Mouse (Mus musculus) layer of hippocampus, adult 18-20 months (tissue): ENCODE data around the gene Coro2a. TPM values are rescaled to one million over a fixed set of nuclear protein-coding genes. Genes with fewer than 3 reads are reported as not detected.
"Not testable (repeated sequence)": the region's sequence is repeated elsewhere in the genome, so short reads cannot be mapped to it uniquely, and the experiment has no call there.

Experiments used
- DNase-seq, 2 experiments: peaks; one replicate each; pipeline ENCODE4 v3.0.0; 2022; ENCODE audit warnings: low spot score in 2 of 2
- total RNA-seq, 2 experiments: library from RNA; stranded (reverse); gene quantifications; 2 replicates each; pipeline ENCODE4 v1.2.3; 2021

Coro2a gene
- total RNA-seq, 2 experiments from 2014 or later = 14.9 to 16.3 TPM

DNA sequence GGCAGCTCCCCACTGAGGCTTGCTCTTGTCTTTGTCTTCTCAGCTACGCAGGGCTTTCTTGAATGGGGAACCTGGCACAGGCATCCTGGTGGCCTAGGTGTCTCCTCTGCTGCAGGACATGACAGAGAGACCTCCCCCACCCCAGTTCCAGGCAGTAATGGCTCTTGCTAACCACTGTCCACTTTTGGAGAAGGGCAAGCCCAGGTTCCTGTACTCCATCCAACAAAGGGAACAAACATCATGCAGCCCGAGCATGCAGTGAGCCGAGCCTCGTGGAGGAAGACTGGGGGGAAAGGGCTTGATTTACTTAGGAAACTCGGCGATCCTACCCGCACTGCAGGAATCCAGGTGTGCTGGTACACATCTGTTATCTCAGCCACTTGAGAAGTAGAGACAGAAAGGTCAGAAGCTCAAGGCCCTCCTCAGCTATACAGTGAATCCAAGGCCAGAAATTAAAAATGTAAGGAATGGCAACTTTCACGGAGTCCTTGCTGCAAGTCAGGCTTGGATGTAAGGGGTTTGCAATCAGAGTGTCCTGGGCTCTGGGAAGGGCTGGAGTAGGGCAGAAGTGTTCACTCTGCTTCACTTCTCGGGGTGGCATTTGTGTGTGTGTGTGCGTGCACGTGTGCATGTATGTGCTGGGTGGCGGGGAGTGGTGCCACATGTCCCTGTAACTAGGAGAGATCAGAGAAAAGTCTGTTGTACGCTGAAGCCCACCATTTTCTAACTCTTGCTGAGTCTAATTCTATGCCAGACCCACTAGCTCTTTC is 16.8 kb downstream of the Coro2a start:
- DNase-seq = no peak

DNA sequence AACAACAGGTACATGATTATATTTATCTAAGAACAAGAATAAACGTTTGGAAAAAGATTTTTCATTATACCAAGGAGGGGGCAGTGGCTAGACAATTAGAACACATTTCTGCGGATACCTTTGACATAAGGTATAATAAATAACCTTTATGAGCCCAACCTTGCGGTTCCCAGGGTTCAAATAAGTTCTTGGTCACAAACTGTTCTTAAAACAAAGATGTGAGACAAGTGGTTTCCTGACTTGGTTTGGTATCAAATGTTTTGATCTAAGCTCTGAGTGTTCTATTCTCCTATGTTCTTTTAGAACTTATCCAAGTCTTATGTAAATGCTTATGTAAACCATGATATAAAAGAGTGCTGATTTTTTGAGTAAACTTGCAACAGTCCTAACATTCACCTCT is 17.5 kb downstream of the Coro2a start:
- not testable (repeated sequence) for DNase-seq

DNA sequence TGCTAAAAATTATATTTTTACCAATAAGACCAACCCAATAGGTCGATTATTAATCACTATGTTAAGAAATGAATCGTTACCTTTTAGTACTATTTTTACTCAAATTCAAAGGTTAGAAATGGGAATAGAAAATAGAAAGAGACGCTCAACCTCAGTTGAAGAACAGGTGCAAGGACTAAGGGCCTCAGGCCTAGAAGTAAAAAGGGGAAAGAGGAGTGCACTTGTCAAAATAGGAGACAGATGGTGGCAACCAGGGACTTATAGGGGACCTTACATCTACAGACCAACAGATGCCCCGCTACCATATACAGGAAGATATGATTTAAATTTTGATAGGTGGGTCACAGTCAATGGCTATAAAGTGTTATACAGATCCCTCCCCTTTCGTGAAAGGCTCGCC is 17.9 kb downstream of the Coro2a start:
- DNase-seq = not testable (repeated sequence)

DNA sequence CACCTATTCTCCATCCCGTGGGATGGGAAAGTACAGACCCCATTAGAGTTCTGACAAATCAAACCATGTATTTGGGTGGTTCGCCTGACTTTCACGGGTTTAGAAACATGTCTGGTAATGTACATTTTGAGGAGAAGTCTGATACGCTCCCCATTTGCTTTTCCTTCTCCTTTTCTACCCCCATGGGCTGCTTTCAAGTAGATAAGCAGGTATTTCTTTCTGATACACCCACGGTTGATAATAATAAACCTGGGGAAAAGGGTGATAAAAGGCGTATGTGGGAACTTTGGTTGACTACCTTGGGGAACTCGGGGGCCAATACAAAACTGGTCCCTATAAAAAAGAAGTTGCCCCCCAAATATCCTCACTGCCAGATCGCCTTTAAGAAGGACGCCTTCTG is 20.0 kb downstream of the Coro2a start:
- DNase-seq = not testable (repeated sequence)

DNA sequence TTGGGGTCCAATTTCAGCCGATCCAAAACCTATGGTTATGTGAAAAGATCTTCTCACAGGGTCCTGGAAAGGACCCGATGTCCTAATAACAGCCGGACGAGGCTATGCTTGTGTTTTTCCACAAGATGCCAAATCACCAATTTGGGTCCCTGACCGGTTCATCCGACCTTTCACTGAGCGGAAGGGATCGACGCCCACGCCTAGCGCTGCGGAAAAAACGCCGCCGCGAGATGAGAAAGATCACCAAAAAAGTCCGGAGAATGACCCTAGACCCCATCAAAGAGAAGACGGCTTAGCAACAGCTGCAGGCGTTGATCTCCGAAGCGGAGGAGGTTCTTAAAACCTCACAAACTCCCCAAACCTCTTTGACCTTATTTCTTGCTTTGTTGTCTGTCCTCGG is 20.4 kb downstream of the Coro2a start:
- DNase-seq = not testable (repeated sequence)

DNA sequence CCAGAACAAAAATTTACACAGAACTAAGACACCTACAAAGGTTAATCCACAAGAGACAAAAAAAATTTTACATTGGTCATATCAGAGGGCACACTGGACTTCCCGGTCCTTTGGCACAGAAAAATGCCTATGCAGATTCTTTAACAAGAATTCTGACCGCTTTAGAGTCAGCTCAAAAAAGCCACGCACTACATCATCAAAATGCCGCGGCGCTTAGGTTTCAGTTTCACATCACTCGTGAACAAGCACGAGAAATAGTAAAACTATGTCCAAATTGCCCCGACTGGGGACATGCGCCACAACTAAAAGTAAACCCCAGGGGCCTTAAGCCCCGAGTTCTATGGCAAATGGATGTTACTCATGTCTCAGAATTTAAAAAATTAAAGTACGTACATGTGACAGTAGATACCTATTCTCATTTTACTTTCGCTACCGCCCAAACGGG is 21.2 kb downstream of the Coro2a start:
- not testable (repeated sequence) for DNase-seq

DNA sequence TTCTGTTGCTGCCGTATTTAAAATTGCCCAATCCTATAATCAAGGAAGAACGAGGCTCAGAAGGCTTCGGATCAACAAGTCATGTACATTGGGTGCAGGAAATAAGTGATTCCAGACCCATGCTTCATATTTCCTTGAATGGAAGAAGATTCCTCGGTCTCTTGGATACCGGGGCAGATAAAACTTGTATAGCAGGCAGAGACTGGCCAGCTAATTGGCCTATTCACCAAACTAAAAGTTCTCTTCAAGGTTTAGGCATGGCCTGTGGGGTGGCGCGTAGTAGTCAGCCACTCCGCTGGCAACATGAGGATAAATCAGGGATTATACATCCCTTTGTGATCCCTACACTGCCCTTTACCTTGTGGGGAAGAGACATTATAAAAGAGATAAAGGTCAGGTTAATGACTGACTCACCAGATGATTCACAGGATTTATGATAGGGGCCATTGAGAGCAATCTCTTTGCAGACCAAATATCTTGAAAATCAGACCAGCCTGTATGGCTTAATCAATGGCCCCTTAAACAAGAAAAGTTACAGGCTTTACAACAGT is 23.1 kb downstream of the Coro2a start:
- DNase-seq = not testable (repeated sequence)

DNA sequence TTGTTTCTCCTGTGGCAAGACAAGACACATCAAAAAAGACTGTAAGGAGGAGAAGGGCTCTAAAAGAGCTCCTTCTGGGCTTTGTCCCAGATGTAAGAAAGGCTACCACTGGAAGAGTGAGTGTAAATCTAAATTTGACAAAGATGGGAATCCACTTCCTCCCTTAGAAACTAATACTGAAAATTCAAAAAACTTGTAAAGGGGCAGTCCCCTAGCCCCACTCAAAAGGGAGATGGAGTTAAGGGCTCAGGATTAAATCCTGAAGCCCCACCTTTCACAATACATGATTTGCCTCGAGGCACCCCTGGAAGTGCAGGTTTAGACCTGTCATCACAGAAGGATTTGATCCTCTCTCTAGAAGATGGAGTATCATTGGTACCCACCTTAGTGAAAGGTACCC is 23.8 kb downstream of the Coro2a start:
- DNase-seq = no peak

DNA sequence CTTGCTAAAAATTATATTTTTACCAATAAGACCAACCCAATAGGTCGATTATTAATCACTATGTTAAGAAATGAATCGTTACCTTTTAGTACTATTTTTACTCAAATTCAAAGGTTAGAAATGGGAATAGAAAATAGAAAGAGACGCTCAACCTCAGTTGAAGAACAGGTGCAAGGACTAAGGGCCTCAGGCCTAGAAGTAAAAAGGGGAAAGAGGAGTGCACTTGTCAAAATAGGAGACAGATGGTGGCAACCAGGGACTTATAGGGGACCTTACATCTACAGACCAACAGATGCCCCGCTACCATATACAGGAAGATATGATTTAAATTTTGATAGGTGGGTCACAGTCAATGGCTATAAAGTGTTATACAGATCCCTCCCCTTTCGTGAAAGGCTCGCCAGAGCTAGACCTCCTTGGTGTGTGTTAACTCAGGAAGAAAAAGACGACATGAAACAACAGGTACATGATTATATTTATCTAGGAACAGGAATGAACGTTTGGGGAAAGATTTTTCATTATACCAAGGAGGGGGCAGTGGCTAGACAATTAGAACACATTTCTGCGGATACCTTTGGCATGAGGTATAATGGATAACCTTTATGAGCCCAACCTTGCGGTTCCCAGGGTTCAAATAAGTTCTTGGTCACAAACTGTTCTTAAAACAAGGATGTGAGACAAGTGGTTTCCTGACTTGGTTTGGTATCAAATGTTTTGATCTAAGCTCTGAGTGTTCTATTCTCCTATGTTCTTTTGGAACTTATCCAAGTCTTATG is 26.3 kb downstream of the Coro2a start:
- DNase-seq = not testable (repeated sequence)

DNA sequence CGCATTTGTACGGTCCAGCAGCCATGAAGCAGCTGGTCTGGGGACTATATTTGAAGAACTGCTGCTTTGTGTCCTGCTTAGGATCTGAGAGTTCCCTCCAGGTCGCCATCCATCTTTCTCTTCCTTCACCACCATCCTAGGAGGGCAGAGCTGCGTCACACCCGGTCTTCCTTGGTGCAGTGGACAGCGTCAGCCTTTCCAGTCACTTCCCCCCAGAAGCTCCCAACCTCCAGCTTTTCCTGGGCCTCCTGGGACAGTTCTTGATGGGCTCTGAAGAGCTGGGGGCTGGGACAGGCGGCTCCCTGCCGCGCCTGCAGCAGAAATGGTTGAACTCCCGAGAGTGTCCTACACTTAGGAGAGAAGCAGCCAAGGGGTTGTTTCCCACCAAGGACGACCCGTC is 27.2 kb downstream of the Coro2a start:
- DNase-seq = no peak

DNA sequence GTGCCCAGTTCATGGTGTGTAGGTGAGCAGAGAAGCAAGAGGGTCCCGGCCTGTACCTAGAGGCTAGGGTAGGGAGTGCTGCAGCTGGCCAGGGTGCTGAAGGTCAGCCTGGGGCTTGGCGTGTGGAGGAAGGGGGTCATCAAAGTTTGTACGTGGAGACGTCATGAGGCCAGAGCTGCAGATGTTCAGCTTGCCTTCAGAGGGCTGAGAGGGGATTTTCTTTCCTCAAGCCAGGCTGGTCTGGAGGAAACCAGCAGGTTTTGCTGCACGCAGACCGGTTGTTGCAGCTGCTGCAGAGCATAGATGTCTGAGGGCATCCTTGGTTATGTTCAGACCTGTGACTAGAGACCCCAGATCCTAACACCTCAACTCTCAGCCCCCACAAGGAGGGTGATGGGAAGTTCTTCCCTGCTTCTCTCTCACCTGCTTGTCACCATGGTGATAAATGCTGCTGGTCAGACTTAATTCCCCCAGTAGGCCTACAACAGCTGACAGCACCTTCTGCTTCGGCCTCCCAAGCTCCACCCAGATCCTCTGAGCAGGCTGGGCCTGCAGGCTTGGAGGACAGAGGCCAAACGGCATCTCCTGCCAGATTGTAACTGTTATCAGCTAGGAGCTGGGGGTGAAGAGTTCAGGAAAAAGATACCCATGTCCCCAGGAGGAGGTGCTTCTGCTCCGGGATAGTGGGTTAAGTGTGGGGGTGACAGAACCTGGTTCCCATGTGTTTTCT is 27.8 kb downstream of the Coro2a start:
- no peak for DNase-seq

DNA sequence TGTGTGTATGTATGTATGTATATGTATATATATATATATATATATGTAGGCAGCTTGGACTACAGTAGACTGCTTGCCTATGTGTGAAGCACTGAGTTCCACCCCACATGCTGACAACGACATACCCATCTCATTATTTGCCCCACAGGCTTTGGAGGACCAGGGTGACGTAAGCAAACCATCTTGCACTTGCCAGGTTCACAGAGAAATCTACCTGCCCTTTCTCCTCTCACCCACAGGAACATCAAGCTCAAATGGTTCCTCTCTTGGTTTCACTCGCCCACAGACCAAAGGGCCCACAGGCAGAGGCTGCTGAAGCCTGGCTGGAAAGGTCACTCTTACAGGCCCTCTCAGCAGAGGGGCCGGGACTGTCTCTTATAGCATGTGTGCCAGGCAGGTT is 29.4 kb downstream of the Coro2a start:
- no peak for DNase-seq

DNA sequence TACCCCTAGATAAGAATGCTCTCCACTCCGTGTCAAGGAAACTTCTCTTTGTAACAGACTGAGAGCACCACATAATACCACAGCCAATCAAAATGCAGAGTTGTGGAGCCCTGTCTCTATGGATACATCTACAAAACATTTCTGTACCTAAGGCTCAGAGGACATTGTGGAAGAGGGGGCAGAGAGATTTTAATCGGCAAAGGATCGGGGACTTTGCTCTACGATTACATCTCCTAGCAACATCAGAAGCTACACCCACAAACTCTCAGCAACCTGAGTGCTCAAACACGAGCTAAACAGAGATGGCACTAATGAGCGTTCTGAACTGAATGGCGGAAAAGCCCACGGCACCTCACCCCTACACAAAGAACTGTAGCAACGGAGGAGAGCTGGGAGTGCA is 30.3 kb downstream of the Coro2a start:
- no peak for DNase-seq

DNA sequence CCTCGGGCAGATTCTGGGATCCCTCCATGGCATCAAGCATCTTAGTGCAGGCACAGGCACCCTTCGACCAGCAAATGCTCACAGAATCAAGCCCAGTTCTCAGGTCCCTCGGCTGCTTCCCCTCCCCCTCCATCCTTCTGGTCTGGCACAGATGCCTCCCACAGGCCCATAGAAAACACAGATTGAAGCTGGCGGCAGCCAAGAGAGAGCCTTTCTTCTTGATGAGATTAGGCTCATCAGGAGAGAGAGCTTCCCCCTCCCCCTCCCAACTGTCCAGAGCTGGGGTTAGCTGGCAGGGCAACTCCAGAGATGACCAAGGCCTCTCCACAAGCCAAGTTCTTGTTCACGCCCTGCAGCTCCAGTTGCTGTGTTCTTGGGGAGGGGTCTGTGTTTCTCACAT is 32.3 kb downstream of the Coro2a start:
- peak; percentile 41 to 69 for DNase-seq

DNA sequence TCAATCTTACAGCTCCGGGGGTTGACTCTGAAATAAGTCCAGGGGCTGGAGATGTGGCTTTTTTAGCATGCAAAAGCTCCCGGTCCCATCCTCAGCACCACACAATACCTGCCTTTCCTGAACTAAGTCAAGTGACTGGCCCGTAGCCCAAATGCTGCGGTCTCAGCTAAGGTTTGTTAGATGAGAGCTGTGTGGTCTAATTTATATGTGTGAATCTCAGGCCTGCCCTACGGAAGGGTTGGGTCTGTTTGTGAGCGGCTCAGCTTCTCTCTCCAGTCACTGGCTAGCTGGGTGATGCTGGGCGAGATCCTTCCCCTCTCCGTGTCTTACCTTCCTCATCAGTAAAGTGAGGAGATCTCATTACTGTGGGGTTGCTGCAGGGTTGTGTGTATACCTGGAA is 33.8 kb downstream of the Coro2a start:
- no peak for DNase-seq

DNA sequence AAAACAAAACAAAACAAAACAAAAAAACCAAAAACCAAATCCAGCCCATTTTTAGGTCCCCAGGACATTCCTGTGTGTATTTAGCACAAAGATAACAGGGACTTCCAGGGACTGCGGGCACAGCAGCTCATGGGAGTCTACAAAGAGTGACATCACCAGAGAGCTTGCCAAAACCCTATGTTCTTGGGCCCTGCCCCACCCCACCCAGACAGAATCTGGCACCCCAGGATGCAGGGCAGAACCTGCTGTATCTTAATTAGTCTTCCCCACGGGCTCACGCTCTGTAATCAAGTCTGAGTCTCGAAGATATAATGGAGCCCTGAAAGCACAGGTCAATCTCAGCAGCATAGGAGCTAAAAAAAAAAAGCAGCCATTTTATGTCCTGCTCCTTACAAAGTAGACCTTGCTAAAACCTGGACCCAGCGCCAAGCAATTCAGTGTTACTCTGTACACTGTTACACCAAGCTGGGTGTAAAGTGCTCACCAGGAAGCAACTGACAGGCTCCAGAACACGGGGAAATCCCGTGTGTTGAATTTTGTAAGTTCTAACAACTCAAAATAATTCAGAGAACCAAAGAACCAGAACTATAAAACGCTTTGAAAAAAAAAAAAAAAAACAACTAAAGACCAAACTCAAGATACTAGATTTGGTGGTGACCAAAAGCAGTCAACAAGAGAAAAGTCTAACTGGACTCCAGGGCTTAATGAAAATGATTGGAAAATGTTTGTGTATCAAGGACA is 34.9 kb downstream of the Coro2a start:
- DNase-seq = no peak

DNA sequence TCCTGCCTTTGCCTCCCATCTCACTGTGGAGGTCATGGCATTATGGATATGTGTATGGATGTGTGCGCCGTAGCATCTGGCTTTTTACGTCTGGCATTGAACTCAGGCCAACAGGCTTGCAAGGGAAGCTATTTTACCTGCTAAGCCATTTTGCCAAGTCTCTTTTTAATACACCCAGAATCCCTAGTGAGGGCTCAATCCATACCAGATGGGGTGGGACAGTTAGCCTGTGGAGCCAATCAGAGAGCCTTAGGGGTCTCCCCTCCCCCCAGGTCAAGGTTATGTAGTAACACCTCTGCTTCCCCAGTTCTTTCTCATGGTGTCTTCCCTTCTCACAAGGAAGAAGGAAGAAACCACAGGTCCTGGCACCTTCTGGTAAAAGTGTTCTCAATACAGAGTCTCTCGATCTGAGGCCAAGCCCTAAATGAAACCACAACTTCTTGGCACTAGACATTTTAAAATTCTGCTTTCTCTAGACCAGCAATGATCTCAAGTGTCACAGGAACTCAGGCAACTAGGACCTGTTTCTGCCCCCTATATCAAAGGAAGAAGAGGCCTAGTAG is 36.5 kb downstream of the Coro2a start:
- DNase-seq = no peak

DNA sequence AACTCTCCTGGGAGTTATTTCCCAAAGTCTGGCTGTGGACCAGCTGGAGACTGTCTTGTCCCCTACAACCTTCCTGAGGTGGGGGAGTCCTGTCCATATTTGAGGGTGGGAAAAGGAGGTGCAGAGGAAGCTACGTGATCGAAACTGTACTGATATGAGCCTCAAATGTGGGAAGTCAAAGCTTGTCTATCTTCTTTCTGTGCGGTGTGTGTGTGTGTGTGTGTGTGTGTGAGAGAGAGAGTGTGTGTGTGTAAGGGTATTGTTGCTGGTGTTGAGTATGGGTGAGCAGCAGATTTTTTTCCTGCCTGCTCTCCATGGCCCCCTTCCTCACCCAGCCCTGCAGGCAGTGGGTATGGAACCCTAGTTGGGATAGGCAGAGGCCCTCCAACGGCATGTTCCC is 37.8 kb downstream of the Coro2a start:
- DNase-seq = no peak

DNA sequence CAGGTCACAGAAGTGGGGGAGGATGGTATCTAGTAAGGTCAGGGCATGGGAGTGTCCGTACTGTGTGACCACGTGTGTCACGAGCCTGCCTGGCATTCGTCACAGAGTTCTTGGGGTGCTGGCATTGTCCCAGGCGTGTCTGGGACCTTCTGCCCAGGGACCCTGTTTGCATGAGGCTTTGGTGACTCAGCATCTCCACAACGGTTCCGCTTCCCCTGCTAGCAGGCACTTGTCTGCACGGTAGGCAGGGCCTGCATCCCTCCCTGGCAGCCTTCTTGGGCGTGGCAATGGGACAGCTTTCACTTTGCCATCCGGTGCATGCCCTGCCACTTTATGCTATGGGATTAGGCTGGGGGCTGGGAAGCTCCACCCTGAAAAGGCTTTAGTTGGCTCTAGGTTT is 38.2 kb downstream of the Coro2a start:
- DNase-seq = no peak

DNA sequence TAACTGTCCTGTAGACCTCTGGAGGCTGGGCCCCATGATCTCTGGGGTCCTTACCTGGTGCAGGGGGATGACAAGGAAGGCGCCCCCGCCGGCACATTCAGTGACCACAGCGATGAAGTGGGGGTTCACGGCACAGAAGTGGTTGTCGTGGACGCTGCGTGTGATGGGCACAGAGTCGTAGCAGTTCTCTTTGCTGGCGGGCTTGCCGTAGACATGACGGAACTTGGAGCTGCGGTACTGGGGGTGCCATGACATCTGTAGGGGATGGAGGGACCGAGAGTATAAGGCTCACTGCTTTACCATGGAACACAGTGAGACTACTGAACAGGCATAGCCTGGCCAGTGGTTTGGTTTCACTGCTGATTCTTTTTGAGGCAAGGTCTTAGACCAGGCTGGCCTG is 39.2 kb downstream of the Coro2a start:
- DNase-seq = no peak

DNA sequence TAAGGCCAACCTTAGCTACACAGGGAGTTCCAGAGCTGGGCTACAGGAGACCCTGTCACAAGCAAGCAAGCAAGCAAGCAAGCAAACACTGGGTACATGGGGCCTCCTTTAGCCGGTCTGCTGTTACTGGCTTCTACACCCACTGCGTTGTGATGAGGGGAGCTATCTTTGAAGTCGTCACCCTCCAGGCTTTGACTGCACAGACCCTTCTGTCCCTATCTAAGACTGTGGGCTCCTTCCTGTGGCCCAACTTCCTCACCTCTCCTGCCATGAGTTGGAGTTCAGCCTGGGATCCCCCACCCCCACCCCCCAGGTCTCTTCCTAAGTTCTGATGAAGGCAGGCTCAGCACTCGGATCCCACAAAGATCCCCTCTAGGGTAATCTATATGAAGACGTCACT is 40.0 kb downstream of the Coro2a start:
- no peak for DNase-seq
